Mouse (Mus musculus): ENCODE data around the gene Hfe2. TPM values are rescaled to one million over a fixed set of nuclear protein-coding genes. Genes with fewer than 3 reads are reported as not detected.

The Hfe2 gene
- polyA plus RNA-seq, 1 experiment from 2014 or later = 0.20 TPM

DNA sequence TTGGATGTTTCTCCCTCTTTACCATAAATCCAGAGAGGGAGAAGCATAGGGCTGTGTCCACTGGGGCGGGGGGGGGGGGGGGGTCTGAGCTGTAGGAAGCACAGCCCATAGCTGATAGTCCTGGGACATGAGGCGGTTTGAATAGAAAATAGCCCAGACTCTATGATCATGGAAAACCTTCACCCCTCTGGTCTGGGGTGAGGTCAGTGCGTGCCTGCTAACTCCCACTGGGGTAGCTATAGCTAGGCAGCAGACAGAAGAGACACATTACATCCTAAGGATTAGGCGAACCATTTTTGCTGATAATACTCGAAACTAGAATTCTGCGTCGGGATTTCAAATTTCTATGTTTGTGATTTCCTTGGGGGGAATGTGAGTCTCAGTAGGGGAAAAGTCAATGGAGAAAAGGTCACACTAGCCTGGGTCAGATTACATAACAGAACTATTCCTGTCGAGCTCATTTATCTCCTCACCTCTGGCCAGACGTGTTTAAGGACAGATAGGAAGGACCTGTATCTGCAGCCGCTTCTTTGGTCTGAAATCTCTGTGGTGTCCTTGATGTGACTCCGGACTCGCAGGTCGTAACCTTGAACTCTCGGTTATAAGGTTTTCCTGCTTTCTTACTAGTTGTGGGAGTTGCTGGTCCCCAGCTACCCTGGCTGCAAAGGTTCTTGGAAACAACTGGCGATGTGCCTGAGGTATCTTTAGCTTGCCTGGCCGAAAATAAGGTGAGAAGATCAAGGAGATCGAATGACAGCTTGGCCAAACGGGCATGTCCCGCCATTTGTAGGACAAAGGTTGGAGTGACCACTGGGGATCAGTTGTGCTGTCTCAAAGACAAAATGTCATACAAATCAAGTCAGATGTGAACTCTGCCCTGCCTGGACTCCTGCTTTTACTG, 48.9 kb downstream of the Hfe2 start:
- Histone ChIP-seq H3K27ac (ENCODE audit: low read length) (no peak overlapping the region), H3K4me3 (ENCODE audit: low read depth, low read length) (no peak overlapping the region), H3K36me3 (ENCODE audit: control insufficient read depth, insufficient read depth, low read length) (no peaks in the 10 kb centered on the region), H3K27me3 (ENCODE audit: control insufficient read depth, insufficient read depth, low read length) (no peaks in the 10 kb centered on the region), H3K9me3 (ENCODE audit: control insufficient read depth, low read depth, low read length) (no peaks in the 10 kb centered on the region), H3K4me2 (replicated peaks; ENCODE audit: low read depth, low read length) (no peak overlapping the region), H3K4me1 (ENCODE audit: control insufficient read depth, insufficient read depth, low read length) (peaks cover 18% of the 10 kb centered on the region), H3K9ac (replicated peaks; ENCODE audit: low read depth, low read length) (no peak overlapping the region)
- 63% methylated on average over 18 of the region's 19 CpGs for WGBS
- no peak for ATAC-seq (ENCODE audit: insufficient number of reproducible peaks, insufficient read depth, low FRiP score, low read depth)

GRCm38 (mm10) chr3:96575272-96575984, 50.5 kb downstream of the Hfe2 start:
- Histone ChIP-seq H3K9ac (replicated peaks; ENCODE audit: low read depth, low read length) (no peak overlapping the region), H3K4me3 (ENCODE audit: low read depth, low read length) (no peak overlapping the region), H3K27me3 (ENCODE audit: control insufficient read depth, insufficient read depth, low read length) (no peaks in the 10 kb centered on the region), H3K9me3 (ENCODE audit: control insufficient read depth, low read depth, low read length) (no peaks in the 10 kb centered on the region), H3K36me3 (ENCODE audit: control insufficient read depth, insufficient read depth, low read length) (no peaks in the 10 kb centered on the region), H3K4me1 (ENCODE audit: control insufficient read depth, insufficient read depth, low read length) (peaks cover 19% of the 10 kb centered on the region), H3K27ac (ENCODE audit: low read length) (peak overlapping the region; percentile 84), H3K4me2 (replicated peaks; ENCODE audit: low read depth, low read length) (no peak overlapping the region; the same call in 1 of the 2 replicates)
- WGBS = 87% methylated on average over 8 of the region's 8 CpGs
- ATAC-seq (ENCODE audit: insufficient number of reproducible peaks, insufficient read depth, low FRiP score, low read depth) = no peak

DNA sequence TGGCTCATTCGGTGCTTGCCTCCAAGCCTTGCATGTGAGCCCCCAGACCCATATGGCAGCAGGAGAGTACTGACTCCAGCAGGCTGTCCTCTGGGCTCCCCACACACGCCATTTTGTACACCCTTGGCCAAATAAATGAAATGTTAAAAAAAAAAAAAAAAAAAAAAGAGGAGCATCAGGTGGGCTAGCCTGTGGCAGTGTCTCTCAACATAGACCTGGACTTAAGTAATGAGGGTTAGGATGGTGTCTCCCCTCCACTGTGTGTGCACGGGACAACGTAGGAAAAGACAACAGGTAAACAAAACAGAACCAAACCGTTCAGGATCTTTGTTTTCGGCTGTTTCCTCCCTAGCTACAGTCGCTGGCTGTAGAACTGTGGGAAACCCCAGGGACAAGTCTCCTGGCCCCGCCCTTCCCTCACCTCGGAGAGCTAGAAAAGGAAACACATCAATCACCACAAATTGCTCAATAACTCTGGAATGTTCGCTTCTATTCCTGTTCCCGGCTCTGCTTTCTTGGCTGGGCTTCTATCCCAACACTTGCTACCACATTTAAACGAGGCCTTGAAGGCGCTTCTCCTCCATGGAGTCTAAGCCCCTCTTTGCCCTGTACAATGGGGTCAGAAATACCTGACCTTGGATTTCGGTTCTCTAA, 51.2 kb downstream of the Hfe2 start:
- ATAC-seq (ENCODE audit: insufficient number of reproducible peaks, insufficient read depth, low FRiP score, low read depth) = peak; percentile 16; the same call in 1 of the 2 replicates
- H3K9ac ChIP-seq (replicated peaks; ENCODE audit: low read depth, low read length) = no peak overlapping the region

GRCm38 (mm10) chr3:96576690-96577541, 51.9 kb downstream of the Hfe2 start, which contains the start of gene Gm16253:
Gm16253 (plus strand) TSS chr3:96576984.
- 17% methylated on average over 17 of the region's 17 CpGs for whole genome bisulfite sequencing
- H3K36me3 ChIP-seq (ENCODE audit: control insufficient read depth, insufficient read depth, low read length) = no peaks in the 10 kb centered on the region
- peak within 1 kb of the TSS; percentile 84 for H3K27ac ChIP-seq (ENCODE audit: low read length)
- peaks cover 20% of the 10 kb centered on the region for H3K4me1 ChIP-seq (ENCODE audit: control insufficient read depth, insufficient read depth, low read length)
- H3K4me3 ChIP-seq (ENCODE audit: low read depth, low read length) = no peak within 1 kb of the TSS; the same call in 1 of the 2 replicates
- no peaks in the 10 kb centered on the region for H3K9me3 ChIP-seq (ENCODE audit: control insufficient read depth, low read depth, low read length)
- peak; percentile 92 for ATAC-seq (ENCODE audit: insufficient number of reproducible peaks, insufficient read depth, low FRiP score, low read depth)
- H3K9ac ChIP-seq (replicated peaks; ENCODE audit: low read depth, low read length) = no peak within 1 kb of the TSS
- peak within 1 kb of the TSS; percentile 32 for H3K4me2 ChIP-seq (replicated peaks; ENCODE audit: low read depth, low read length)
- no peaks in the 10 kb centered on the region for H3K27me3 ChIP-seq (ENCODE audit: control insufficient read depth, insufficient read depth, low read length)

More for the DNA sequence above, 51.2 kb downstream of the Hfe2 start:
- H3K36me3 ChIP-seq (ENCODE audit: control insufficient read depth, insufficient read depth, low read length) = no peaks in the 10 kb centered on the region
- H3K4me2 ChIP-seq (replicated peaks; ENCODE audit: low read depth, low read length) = peak overlapping the region; percentile 32
- peak overlapping the region; percentile 84 for H3K27ac ChIP-seq (ENCODE audit: low read length)
- WGBS = 34% methylated on average over 14 of the region's 14 CpGs
- H3K27me3 ChIP-seq (ENCODE audit: control insufficient read depth, insufficient read depth, low read length) = no peaks in the 10 kb centered on the region
- no peak overlapping the region; the same call in 1 of the 2 replicates for H3K4me3 ChIP-seq (ENCODE audit: low read depth, low read length)
- no peaks in the 10 kb centered on the region for H3K9me3 ChIP-seq (ENCODE audit: control insufficient read depth, low read depth, low read length)
- H3K4me1 ChIP-seq (ENCODE audit: control insufficient read depth, insufficient read depth, low read length) = peaks cover 20% of the 10 kb centered on the region

DNA sequence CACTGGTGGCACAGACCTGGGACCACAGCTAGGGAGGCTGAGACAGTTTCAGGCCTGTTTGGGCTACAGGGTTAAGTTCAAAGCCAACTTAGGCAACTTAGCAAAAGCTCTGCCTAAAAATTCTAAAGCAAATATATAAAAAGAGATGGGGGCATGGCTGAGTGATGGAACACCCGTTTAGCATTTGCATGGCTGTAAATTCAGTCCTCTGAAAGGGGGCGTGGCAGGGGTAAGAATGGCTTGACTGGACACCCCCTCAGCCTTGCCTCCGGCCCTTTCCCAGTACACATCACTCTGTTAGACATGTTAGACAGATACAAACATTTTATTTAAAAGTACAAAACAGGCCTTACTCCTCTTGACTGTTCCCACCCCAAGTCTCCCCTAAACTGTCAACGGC, 52.6 kb downstream of the Hfe2 start:
- WGBS = 66% methylated on average over 4 of the region's 4 CpGs
- Histone ChIP-seq H3K4me3 (ENCODE audit: low read depth, low read length) (no peak overlapping the region), H3K36me3 (ENCODE audit: control insufficient read depth, insufficient read depth, low read length) (no peaks in the 10 kb centered on the region), H3K27ac (ENCODE audit: low read length) (peak overlapping the region; percentile 84), H3K27me3 (ENCODE audit: control insufficient read depth, insufficient read depth, low read length) (no peaks in the 10 kb centered on the region), H3K4me1 (ENCODE audit: control insufficient read depth, insufficient read depth, low read length) (peaks cover 20% of the 10 kb centered on the region), H3K4me2 (replicated peaks; ENCODE audit: low read depth, low read length) (no peak overlapping the region; the same call in 1 of the 2 replicates), H3K9ac (replicated peaks; ENCODE audit: low read depth, low read length) (no peak overlapping the region), H3K9me3 (ENCODE audit: control insufficient read depth, low read depth, low read length) (no peaks in the 10 kb centered on the region)
- ATAC-seq (ENCODE audit: insufficient number of reproducible peaks, insufficient read depth, low FRiP score, low read depth) = no peak

Other genes starting within 250 kb of the Hfe2 start
- gene Fcgr1, start 231.2 kb upstream of the Hfe2 start, polyA plus RNA-seq (2014; fragmentation: Nextera tagmentation; extraction: Ambion mirVana) = 3.0 and 3.8 TPM in 2 replicates
- not detected in 2 replicates for gene BC107364, start 72.9 kb upstream of the Hfe2 start, polyA plus RNA-seq (2014; fragmentation: Nextera tagmentation; extraction: Ambion mirVana)
- gene Txnip, start 32.8 kb downstream of the Hfe2 start, polyA plus RNA-seq (2014; fragmentation: Nextera tagmentation; extraction: Ambion mirVana) = 155 and 168 TPM in 2 replicates
- 0.69 and 1.9 TPM in 2 replicates for gene Gm16253, start 51.8 kb downstream of the Hfe2 start, polyA plus RNA-seq (2014; fragmentation: Nextera tagmentation; extraction: Ambion mirVana)
- gene Polr3gl, start 69.0 kb downstream of the Hfe2 start, polyA plus RNA-seq (2014; fragmentation: Nextera tagmentation; extraction: Ambion mirVana) = 21.5 and 29.5 TPM in 2 replicates
- gene Ankrd34a, start 71.5 kb downstream of the Hfe2 start, polyA plus RNA-seq (2014; fragmentation: Nextera tagmentation; extraction: Ambion mirVana) = 2.9 and 3.4 TPM in 2 replicates
- gene Lix1l, start 76.0 kb downstream of the Hfe2 start, polyA plus RNA-seq (2014; fragmentation: Nextera tagmentation; extraction: Ambion mirVana) = 10.6 TPM in 2 replicates
- gene Rbm8a, start 104.8 kb downstream of the Hfe2 start, polyA plus RNA-seq (2014; fragmentation: Nextera tagmentation; extraction: Ambion mirVana) = 144 and 147 TPM in 2 replicates
- gene Pex11b, start 110.2 kb downstream of the Hfe2 start, polyA plus RNA-seq (2014; fragmentation: Nextera tagmentation; extraction: Ambion mirVana) = 45.4 and 51.3 TPM in 2 replicates
- gene Gm42957, start 110.3 kb downstream of the Hfe2 start, polyA plus RNA-seq (2014; fragmentation: Nextera tagmentation; extraction: Ambion mirVana) = 0.07 TPM in 1 of 2 replicates, not detected in the other
- 0.88 and 1.00 TPM in 2 replicates for gene Itga10, start 120.4 kb downstream of the Hfe2 start, polyA plus RNA-seq (2014; fragmentation: Nextera tagmentation; extraction: Ambion mirVana)
- 0.82 and 1.1 TPM in 2 replicates for gene Ankrd35, start 145.0 kb downstream of the Hfe2 start, polyA plus RNA-seq (2014; fragmentation: Nextera tagmentation; extraction: Ambion mirVana)
- 52.6 and 59.4 TPM in 2 replicates for gene Pias3, start 171.2 kb downstream of the Hfe2 start, polyA plus RNA-seq (2014; fragmentation: Nextera tagmentation; extraction: Ambion mirVana)
- gene Nudt17, start 183.4 kb downstream of the Hfe2 start, polyA plus RNA-seq (2014; fragmentation: Nextera tagmentation; extraction: Ambion mirVana) = 8.7 and 9.3 TPM in 2 replicates
- 31.8 and 32.5 TPM in 2 replicates for gene Polr3c, start 202.5 kb downstream of the Hfe2 start, polyA plus RNA-seq (2014; fragmentation: Nextera tagmentation; extraction: Ambion mirVana)
- gene Rnf115, start 202.5 kb downstream of the Hfe2 start, polyA plus RNA-seq (2014; fragmentation: Nextera tagmentation; extraction: Ambion mirVana) = 41.1 and 42.1 TPM in 2 replicates

Data from stomach, embryonic 14.5 days (tissue).